Mouse (Mus musculus) forebrain, postnatal 0 days (tissue): Measurements from ENCODE around the gene Atp5e. TPM values are rescaled to one million over a fixed set of nuclear protein-coding genes. Genes with fewer than 3 reads are reported as not detected.

Experiments used
- ATAC-seq: fragments of 200-750 bp; cut with Nextera tagmentation; 2 replicates; pipeline ENCODE4 v1.8.0; 2017; ENCODE audit warnings: mild to moderate bottlenecking, moderate library complexity
- DNase-seq: peaks from one replicate; pipeline ENCODE4 v3.0.0-alpha.2; 2015
- H3K27ac ChIP-seq: fragments of 300-500 bp; sonication (generic); 2 replicates; pipeline ENCODE4 v1.5.1; 2014; ENCODE audit warnings: low read depth, mild to moderate bottlenecking, antibody characterized with exemption, low read length, moderate library complexity, mixed read lengths
- H3K27me3 ChIP-seq: fragments of 300-500 bp; sonication (generic); 2 replicates; pipeline ENCODE4 v1.6.1; 2014; ENCODE audit warnings: mild to moderate bottlenecking, low read length, mixed read lengths; ENCODE audit not compliant: insufficient read depth
- H3K36me3 ChIP-seq: fragments of 300-500 bp; sonication (generic); 2 replicates; pipeline ENCODE4 v1.6.1; 2014; ENCODE audit warnings: mild to moderate bottlenecking, moderate library complexity; ENCODE audit not compliant: insufficient read depth
- H3K4me1 ChIP-seq: fragments of 300-500 bp; sonication (generic); 2 replicates; pipeline ENCODE4 v1.6.1; 2014; ENCODE audit warnings: antibody characterized with exemption; ENCODE audit not compliant: insufficient read depth
- H3K4me2 ChIP-seq: fragments of 300-500 bp; sonication (generic); 2 replicates; pipeline ENCODE4 v1.6.1; 2014; ENCODE audit warnings: low read depth, mild to moderate bottlenecking, moderate library complexity
- H3K4me3 ChIP-seq: fragments of 300-500 bp; sonication (generic); 2 replicates; pipeline ENCODE4 v1.5.1; 2014; ENCODE audit warnings: low read depth, low read length, mixed read lengths
- H3K9ac ChIP-seq: fragments of 300-500 bp; sonication (generic); 2 replicates; pipeline ENCODE4 v1.6.1; 2014; ENCODE audit warnings: mild to moderate bottlenecking
- H3K9me3 ChIP-seq: fragments of 300-500 bp; sonication (generic); 2 replicates; pipeline ENCODE4 v1.6.1; 2016; ENCODE audit warnings: low read length
- CTCF ChIP-seq: sonication (generic); IDR thresholded peaks from 2 replicates; pipeline ENCODE4 v1.5.1; 2016; ENCODE audit warnings: antibody characterized with exemption, control low read depth, low read depth
- WGBS: fragments of 180-500 bp; shearing (Covaris S2); extraction: QIAGEN DNeasy Blood & Tissue Kit; methylation state at CpG from one replicate; pipeline ENCODE4 v1.1.7; 2014; 5-methylcytosine and 5-hydroxymethylcytosine counted together
- polyA plus RNA-seq: library from polyadenylated mRNA; unstranded; fragments of >200 nt; fragmentation: Nextera tagmentation; extraction: Ambion mirVana; gene quantifications from 2 replicates; pipeline ENCODE4 v1.2.1, GENCODE M21; 2015
- total RNA-seq: library from RNA; depleted of rRNA; stranded (reverse); fragments of >200 nt; gene quantifications from 2 replicates; pipeline ENCODE4 v1.2.3, GENCODE M21; 2014

Gene Atp5e
- total and polyA plus RNA-seq, 2 experiments from 2014 or later: 587 to 714 TPM

DNA sequence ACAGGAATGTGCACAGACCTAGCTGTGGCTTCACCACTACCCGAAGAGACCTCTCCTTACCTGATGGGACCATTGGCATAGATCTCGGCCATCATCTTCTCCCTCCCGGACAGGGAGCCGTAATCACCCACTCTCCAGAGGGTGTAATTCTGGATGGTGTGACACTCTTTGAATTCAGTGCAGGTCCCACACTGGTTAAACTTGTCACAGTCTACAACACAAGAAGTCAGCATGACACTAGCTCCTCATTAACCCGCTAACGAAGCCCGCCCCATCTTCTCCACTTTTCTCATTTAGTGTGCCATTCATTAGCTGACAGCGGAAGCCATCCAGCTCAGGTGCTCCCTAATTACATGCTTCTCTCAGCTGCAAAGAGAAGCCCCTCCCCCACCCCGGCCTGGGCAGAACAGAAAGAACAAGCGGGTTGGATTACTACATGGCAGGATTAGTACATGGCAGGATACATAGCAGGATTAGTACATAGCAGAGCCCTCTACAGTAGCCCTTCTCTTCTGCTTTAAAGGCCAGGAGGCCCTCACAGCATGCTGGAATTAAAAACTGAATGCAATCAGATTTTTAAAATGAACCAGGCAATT lies 34.8 kb downstream of the Atp5e start:
- Histone ChIP-seq H3K4me3 (no peak overlapping the region), H3K36me3 (peaks cover 56% of the 10 kb centered on the region), H3K27me3 (no peaks in the 10 kb centered on the region), H3K9me3 (no peaks in the 10 kb centered on the region), H3K27ac (no peak overlapping the region), H3K4me1 (no peaks in the 10 kb centered on the region), H3K9ac (no peak overlapping the region), H3K4me2 (no peak overlapping the region)
- WGBS: 35% methylated on average over 10 of the region's 10 CpGs
- DNase-seq: peak; percentile 18
- peak; percentile 66 for ATAC-seq
- TF ChIP-seq CTCF: no peak

DNA sequence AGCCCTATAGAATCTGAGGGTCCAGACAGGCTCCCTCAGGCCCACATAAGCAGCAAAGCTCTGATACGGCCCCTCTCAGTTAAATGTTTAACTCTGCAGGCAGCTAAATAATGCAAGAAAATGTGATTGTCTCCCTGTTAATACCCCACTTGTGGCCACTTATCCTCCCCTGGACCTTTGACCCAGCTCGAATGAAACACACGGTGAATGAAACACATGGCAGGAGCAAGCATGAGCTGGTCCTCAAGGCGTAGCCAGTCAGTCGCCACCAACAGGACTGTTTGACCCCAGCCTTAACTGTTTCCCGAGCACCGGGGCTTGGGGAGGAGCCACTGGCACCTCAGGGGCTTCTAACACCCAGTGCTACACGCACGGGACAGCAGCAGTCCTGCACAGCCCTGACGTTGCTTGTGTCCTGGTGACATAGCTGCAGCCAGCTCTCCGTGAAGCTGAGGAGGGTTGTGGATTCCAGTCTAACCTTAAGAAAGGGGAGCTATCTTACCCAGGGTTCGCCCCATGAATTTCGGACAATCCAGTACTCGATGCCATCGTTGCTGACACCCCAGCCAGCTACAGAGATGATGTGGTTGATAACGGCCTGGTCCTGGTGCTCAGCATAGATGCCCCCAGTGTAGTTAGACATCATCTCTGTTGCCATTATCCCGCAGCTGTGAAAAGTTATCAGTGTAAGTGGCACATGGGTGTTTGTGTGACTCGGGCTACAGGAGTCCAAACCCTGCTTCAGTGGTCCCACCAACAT lies 35.6 kb downstream of the Atp5e start:
- Histone ChIP-seq H3K36me3 (peaks cover 63% of the 10 kb centered on the region), H3K9me3 (no peaks in the 10 kb centered on the region), H3K4me2 (no peak overlapping the region), H3K27me3 (no peaks in the 10 kb centered on the region), H3K9ac (no peak overlapping the region), H3K4me1 (no peaks in the 10 kb centered on the region), H3K27ac (no peak overlapping the region), H3K4me3 (no peak overlapping the region)
- 77% methylated on average over 18 of the region's 18 CpGs for WGBS
- no peak for DNase-seq
- ATAC-seq: no peak
- no peak for TF ChIP-seq CTCF

DNA sequence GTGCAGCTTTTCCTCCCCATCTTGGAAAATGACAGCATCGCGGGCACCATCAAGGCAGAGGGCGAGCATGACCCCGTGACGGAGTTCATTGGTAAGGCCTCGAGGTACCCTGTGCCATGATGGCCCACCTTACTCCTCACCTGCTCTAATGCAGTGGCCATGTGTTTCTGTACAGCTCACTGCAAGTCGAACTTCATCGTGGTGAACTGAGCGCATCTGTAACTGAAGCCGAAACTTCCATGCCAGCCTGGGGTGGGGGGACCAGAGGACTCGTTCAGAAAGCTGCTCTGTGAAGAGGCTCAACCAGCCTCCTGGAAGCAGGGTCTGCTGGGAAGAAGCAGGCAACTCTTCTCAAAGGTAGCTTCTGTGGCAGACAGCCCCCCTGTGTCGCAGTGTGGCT lies 37.0 kb downstream of the Atp5e start:
- Histone ChIP-seq H3K27ac (no peak overlapping the region), H3K27me3 (no peaks in the 10 kb centered on the region), H3K4me1 (no peaks in the 10 kb centered on the region), H3K9me3 (no peaks in the 10 kb centered on the region), H3K4me3 (no peak overlapping the region), H3K4me2 (no peak overlapping the region), H3K36me3 (peaks cover 68% of the 10 kb centered on the region), H3K9ac (no peak overlapping the region)
- no peak for DNase-seq
- 95% methylated on average over 12 of the region's 12 CpGs for WGBS
- ATAC-seq: no peak
- TF ChIP-seq CTCF: no peak

DNA sequence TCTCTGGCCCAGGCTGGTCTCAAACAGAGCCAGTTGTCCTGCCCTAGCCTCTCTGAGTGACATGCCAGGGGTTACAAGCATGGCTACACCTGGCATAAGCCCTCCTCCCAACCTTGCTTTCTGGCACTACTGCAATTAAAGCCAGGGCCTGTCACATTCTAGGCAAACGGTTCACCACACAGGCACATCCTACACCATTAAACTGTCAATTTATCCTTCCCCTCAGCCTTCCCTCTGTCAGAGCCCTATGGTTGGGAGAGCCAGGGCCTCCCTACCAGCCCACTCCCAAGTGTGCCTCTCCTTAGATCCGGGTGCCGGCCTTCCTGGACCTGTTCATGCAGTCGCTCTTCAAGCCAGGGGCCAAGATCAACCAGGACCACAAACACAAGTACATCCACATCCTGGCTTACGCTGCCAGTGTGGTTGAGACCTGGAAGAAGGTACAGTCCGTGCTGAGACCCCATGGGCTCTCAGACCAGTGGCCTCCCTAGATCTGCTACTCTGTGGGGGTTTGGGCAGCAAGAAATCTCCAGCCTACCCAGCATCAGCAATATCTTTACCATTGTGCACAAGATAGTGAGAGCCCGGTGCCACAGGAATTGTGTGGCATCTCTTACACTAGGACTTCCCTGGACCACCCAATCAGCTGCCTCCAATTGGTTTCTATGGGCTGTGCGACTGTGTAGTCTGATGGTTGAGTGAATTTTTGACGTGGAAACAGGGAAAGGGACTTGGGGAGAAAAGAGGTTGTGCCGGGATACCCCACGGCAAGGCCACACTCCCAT lies 39.4 kb downstream of the Atp5e start:
- WGBS: 94% methylated on average over 11 of the region's 11 CpGs
- Histone ChIP-seq H3K4me3 (no peak overlapping the region), H3K27ac (no peak overlapping the region), H3K4me1 (no peaks in the 10 kb centered on the region), H3K9me3 (no peaks in the 10 kb centered on the region), H3K4me2 (no peak overlapping the region), H3K36me3 (peaks cover 67% of the 10 kb centered on the region), H3K27me3 (no peaks in the 10 kb centered on the region), H3K9ac (no peak overlapping the region)
- DNase-seq: no peak
- ATAC-seq: no peak
- TF ChIP-seq CTCF: no peak

DNA sequence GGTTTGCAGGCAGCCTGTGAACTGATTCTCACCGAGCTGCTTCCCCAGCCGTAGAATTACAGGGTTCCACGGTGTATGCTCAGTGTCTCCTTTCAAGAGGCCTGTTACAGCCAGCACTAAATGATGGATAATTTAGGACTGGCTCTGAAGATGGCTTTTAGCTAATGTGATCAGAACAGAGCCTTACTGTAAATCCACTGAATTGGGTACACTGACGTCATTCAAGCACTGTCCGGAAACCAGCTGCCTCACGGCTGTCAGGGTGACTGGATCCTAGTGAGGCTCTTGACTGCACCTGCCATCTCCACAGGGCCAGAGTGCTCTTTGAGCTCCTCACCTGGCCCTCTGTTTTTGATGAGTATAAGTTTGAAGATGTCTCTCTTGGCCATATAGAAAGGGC lies 42.8 kb downstream of the Atp5e start:
- WGBS: 81% methylated on average over 6 of the region's 6 CpGs
- no peak for TF ChIP-seq CTCF
- Histone ChIP-seq H3K36me3 (peaks cover 35% of the 10 kb centered on the region), H3K27ac (no peak overlapping the region), H3K9me3 (no peaks in the 10 kb centered on the region), H3K9ac (no peak overlapping the region), H3K4me1 (peaks cover 6% of the 10 kb centered on the region), H3K4me3 (no peak overlapping the region), H3K27me3 (no peaks in the 10 kb centered on the region), H3K4me2 (no peak overlapping the region)
- DNase-seq: no peak
- ATAC-seq: no peak

DNA sequence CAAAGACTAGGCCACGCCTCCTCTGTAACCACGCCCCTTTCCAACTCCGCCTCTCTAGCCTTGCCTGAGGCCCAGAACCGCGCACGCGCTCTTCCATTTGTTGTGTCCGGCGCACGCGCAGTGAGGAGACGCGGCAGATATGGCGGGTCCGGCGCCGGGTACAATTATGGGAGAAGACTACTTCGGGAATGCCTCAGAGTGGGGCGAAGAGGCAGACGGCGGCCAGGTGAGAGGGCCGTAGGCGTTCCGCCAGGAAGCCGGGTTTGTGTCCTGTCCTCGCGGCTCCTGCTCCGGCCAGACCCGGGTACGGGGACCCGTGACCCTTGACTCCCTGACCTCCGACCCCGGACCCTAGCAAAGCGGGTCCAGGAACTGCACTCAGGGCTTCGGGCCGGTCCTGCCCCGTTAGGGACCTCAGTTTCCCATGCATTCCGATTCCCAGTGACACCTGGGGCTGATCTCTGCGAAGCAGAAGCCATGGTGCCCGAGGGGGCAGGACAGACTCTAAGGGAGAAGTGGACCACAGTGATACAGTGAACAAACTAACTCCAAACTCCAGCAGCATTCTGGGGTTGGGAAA lies 48.1 kb downstream of the Atp5e start, which contains the start of gene Nelfcd:
Gene Nelfcd, plus strand, starts transcription at position 74 of the 580 bp plus-strand sequence.
- Histone ChIP-seq H3K27me3 (no peaks in the 10 kb centered on the region), H3K36me3 (no peaks in the 10 kb centered on the region), H3K27ac (0 out of 2 replicates have a peak within 1 kb of the TSS, but pooled peaks have one; percentile 29), H3K4me1 (peaks cover 8% of the 10 kb centered on the region), H3K9ac (peak within 1 kb of the TSS; percentile 77), H3K9me3 (no peaks in the 10 kb centered on the region), H3K4me2 (peak within 1 kb of the TSS; percentile 95), H3K4me3 (peak within 1 kb of the TSS; percentile 80)
- DNase-seq (peak; percentile 98), ATAC-seq (peak; percentile 98)
- TF ChIP-seq CTCF: no peak
- under 1% methylated on average over 39 of the region's 40 CpGs for WGBS
